Mouse (Mus musculus): ENCODE measurements around the gene Gm17078. TPM values are rescaled to one million over a fixed set of nuclear protein-coding genes. Genes with fewer than 3 reads are reported as not detected.
"Not testable (repeated sequence)": the region's sequence is repeated elsewhere in the genome, so short reads cannot be mapped to it uniquely, and the experiment has no call there.

Gene Gm17078
- total RNA-seq (2021) = not detected
- long read RNA-seq, experiment 1 = 0 reads
- long read RNA-seq, experiment 2 = 0 reads

GRCm38 (mm10) chr14:51611210-51611609 is at the start of gene Gm17078:
Gene Gm17078 (minus strand): TSS chr14:51611310.
- DNase-seq (ENCODE audit: low spot score in 2 of 2) = no peak

- not testable (repeated sequence) for DNase-seq (ENCODE audit: low spot score in 2 of 2)
Observed at GRCm38 (mm10) chr14:51635566-51635965, 24.5 kb upstream of the Gm17078 start, which contains the start of gene Gm4181. Gene Gm4181 (minus strand): TSS chr14:51635666.

- not testable (repeated sequence) for DNase-seq (ENCODE audit: low spot score in 2 of 2)
Observed at GRCm38 (mm10) chr14:51632426-51632825, 21.3 kb upstream of the Gm17078 start.

- DNase-seq (ENCODE audit: low spot score in 2 of 2) = not testable (repeated sequence)
Observed at GRCm38 (mm10) chr14:51592039-51592438, 19.1 kb downstream of the Gm17078 start, which contains the start of gene Gm17174. Gene Gm17174 (minus strand): TSS chr14:51592139.

GRCm38 (mm10) chr14:51573963-51574362 is 37.1 kb downstream of the Gm17078 start, which contains the start of gene Gm17175:
Gene Gm17175 (minus strand): TSS chr14:51574063.
- not testable (repeated sequence) for DNase-seq (ENCODE audit: low spot score in 2 of 2)

Other genes with a start within 250 kb of the Gm17078 start
- not detected for gene Gm7247, start 249.6 kb downstream of the Gm17078 start, total RNA-seq (2021)
- gene Vmn2r88, start 200.5 kb downstream of the Gm17078 start, total RNA-seq (2021) = not detected
- not detected for gene Vmn2r89, start 159.5 kb downstream of the Gm17078 start, total RNA-seq (2021)
- not detected for gene Gm5622, start 58.5 kb downstream of the Gm17078 start, total RNA-seq (2021)
- gene Gm17175, start 37.2 kb downstream of the Gm17078 start, total RNA-seq (2021) = not detected
- not detected for gene Gm17174, start 19.2 kb downstream of the Gm17078 start, total RNA-seq (2021)
- not detected for gene Gm4181, start 24.4 kb upstream of the Gm17078 start, total RNA-seq (2021)
- not detected for gene Gm17079, start 84.2 kb upstream of the Gm17078 start, total RNA-seq (2021)
- not detected for gene Gm5800, start 105.9 kb upstream of the Gm17078 start, total RNA-seq (2021)
- not detected for gene Ang4, start 162.3 kb upstream of the Gm17078 start, total RNA-seq (2021)
- not detected for gene AY358078, start 188.7 kb upstream of the Gm17078 start, total RNA-seq (2021)
- gene Ear6, start 242.4 kb upstream of the Gm17078 start, total RNA-seq (2021) = not detected

All from layer of hippocampus, postnatal 14 days (tissue).